Mouse (Mus musculus) cerebellum, adult 11 months (tissue): Measurements from ENCODE around the gene Erbin.

Experiments
- DNase-seq: peaks from one replicate; pipeline ENCODE4 v3.0.0; 2022

Gene Erbin

GRCm38 (mm10) chr13:103920261-103920932 is at the start of gene Erbin:
Gene Erbin, minus strand, starts transcription at chr13:103920514.
- peak; percentile 15 for DNase-seq

DNA sequence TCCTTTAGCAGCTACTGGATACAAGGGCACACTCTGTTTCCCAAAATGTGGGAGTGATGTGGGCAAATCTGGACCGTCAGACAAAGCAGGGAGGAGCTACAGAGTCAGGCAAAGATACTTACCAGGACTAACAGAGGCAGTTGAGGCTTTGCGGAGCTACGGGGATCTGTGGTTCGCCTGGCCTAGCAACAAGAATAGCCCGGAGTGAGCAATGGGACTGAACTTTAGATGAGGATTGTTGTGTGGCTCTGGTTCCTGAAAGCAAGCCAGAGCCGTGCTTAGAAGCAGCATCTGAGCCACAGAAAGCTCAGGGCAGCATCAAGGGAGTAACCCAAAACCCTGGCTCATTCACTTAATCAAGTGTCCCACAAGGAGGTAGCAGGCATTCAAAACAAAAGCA is 49.6 kb upstream of the Erbin start:
- DNase-seq: no peak

GRCm38 (mm10) chr13:103967987-103968386 is 47.7 kb upstream of the Erbin start:
- DNase-seq: no peak

DNA sequence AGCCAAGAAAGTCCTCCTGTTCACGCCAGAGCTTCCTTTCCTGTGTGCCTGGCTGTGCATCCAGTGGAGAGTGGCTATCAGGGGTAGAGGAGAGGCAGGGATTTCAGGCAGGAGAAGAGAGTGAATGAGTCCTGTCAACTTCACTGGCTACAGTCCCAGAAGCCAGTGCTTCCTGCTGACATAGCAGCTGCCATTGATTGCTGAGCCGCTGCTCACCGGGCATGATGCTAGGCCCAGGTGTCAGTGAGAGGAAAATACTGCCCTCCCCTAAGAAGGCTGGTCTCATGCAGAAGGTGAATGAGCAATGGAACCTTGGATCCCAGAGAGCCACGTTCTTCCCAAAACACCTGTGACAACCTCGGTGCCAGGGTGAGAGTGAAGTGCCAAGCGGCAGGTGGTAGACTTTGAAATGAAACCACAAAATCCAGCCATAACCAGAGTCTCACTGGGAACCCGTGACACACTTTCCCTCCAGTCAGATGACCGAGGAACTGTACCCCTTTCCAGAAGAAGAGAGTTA is 46.4 kb upstream of the Erbin start:
- peak; percentile 27 for DNase-seq

DNA sequence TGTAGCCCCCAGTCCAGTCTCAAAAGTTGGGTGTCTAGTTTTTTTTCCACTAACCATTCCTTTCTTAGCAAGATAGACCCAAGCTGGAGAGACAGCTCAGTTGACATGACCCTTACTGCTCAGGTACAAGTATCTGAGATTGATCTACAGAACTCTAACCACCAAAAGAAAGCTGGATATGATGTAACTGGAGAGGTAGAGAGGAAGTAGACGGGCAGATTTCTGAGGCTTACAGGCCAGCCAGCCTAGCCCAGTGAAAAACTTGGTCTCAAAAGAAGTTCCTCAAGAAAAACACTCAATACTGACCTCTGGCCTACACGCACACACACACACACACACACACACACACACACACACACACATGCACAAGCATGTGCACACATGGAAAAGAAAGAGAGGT is 44.9 kb upstream of the Erbin start:
- DNase-seq: no peak

DNA sequence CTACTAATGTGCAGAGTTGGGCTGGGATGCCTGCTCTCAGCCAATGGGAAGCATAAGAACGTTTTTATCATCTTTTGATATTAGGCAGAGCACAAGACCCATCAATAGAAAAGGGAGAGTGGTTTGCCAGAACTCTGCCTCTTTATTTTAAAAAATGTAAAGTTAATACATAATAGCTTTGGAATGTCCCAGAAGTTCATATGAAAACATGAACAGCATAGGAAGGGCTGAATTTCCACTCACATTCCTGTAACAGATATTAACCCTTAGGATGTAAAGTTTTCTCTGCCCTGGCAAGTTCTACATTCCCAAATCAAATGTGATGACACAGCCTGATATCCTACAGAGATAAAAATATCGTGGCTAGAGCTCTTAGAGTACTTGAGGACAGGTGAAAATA is 42.8 kb upstream of the Erbin start:
- DNase-seq: no peak

GRCm38 (mm10) chr13:103959841-103960240 is 39.5 kb upstream of the Erbin start:
- DNase-seq: no peak

DNA sequence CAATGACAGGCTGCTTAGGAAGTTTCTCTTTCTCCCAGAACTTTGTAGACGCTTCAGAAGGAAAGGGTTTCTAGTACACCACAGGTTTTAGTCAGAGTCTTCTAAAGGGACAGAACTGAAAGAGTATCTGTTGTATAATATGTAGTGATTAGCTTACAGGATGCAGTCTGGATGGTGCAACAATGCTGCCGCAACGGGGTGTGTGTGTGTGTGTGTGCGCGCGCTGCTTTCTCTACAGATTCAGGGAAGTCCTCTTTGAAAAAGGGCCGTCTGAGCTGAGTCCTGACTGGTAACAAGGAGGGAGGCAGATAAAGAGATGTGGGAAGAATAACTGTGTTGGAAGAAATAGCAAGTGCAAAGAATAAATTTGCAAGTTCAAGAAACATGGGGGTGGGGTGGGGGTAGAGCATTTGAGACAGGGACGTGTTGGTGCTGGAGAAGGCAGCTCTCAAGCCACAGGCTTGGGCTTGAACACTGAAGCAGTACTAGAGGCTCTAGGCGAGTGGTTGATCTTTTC is 38.4 kb upstream of the Erbin start:
- no peak for DNase-seq

- DNase-seq: no peak
These were observed 37.0 kb upstream of the Erbin start for GRCm38 (mm10) chr13:103957175-103957940.

- DNase-seq: no peak
These were observed 35.3 kb upstream of the Erbin start for GRCm38 (mm10) chr13:103955652-103956051.

GRCm38 (mm10) chr13:103951393-103951792 is 31.1 kb upstream of the Erbin start:
- DNase-seq: no peak

DNA sequence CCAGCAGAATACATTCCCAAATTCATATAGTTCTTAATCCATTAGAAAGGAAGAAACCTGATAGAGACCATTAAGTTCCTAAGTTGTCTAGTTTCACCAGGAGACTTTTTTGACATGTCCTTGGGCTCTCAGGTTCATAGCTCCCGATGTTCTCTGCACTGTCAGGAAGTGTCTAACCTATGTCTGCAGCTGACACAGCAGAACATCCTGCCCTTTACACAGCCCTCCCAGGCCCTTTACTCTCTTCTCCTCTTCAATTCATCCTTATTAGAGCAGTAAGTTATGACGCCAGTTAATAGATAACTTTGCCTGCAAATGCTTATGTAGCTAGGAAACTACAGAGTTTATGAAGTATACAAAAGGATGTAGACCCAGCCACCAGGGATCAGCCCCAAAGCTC is 20.5 kb upstream of the Erbin start:
- no peak for DNase-seq

DNA sequence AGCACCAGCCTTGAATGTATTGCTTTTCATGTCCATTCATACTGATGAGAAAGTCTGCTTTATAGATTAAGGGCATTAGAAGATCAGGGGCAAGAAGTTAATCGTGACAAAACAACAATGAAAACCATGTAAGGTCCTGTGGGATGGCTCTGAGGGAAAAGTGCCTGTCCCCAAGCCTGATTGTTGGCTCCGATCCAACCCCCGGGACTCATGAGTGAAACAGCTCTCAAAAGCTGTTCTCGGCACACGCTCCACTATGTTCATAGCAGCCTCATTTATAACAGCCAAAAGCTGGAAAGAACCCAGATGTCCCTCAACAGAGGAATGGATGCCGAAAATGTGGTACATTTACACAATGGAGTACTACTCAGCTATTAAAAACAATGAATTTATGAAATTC is 4.3 kb upstream of the Erbin start:
- DNase-seq: no peak

DNA sequence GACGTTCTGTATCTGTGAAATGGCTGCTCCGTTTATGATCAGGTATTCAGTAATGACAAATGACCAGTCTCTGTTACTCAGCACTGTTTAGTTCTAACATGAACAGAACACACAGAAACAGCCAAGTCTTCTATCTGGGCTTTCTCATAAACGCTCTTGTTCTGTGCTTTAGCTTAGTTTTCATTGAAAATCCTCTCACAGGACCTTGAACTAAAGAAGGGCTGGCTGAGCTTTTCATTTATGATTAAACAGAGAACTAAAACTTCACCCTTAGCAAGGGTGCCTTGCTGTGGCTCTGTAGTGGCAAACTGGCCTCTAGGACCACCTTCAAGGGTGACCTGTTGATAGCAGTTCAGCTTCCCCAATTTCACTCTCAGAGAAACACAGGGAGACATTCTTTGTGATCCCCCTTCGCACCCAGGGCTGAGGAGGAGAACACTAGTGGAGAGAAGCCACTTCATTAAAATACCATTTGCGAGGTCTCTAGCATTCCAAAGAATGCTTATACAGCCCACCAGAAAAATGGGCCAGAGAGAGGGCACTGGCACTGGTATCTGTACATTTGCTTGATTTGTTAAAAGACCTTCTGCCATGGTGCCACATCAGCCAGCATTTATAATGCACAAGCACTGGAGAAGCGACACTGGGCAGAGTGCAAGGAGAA is 3.2 kb upstream of the Erbin start:
- DNase-seq: no peak

DNA sequence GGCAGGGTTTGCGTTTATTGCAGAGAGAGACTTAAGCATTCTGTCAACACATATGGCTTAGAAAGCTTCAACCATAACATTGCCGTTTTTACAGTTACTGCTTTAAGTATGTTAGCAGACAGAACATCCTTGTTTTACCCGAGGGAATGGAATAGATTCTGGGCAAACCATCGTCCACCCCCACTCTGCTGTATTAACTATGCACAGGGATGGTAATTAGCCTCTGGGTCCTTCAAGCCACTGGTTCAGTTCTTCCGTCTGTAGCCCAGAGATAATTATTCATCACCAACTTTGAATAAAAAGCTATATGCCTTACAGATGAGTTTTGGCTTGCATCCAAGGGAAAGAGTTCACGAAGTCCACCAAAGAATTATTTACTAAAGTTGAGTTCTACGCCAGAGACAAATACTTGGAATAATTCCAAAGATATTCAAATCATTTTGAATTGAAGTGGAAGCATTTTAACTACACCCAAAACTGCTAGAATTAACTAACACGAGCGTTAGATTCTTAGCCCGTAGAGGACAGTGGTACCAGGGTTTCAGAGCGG is 1.6 kb upstream of the Erbin start:
- DNase-seq: peak; percentile 5

- DNase-seq: peak; percentile 32
These were observed 868 bp upstream of the Erbin start for GRCm38 (mm10) chr13:103920933-103921830.

DNA sequence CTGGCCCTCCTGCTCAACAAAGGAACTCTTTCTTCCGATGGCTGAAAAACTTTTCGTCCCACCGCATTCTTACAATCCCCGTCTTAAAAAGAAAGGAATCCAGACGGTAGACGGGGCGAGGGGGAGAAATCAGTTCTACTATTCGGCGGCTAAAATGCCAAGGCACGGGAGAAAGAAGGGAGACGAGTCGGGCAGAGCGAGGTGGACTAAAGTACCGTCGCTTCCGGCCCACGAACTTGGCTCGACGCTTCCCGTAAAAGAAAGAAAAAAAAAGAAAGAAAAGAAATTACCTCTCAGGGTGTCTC is 406 bp downstream of the Erbin start:
- DNase-seq: no peak

DNA sequence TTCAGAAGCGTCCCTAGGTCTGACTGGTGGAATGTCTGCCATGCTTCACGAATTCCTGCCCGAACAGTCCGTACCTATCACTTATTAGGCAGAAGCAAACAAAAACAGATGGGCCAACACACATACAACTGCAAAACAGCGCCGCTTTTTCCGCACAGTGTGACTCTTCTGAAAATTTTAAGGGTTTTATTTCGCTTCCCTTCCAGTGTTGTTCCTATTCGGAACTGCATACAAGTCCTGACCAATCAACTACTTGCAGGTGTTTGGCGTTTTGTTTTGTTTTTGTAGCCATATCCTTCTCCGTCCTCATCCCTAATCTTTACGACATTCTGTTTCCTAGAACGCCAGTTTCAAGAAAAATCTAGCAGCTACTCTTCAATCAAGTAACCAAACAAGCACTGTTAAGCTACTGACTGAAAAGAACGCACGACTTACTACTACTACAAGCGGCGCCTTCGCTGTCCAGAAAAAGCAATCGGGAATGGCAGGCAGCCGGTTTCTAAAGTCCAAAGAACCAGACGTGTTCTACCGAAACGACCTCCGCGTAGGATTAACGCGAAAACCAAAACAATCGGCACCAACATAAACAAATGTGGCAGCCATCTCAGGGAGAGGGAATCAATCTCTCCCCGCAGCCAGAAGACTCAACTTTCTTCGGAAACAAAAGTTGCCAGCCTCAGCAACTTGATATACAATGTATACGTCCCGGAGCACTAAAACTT is 919 bp downstream of the Erbin start:
- no peak for DNase-seq

- no peak for DNase-seq
These were observed 1.9 kb downstream of the Erbin start for GRCm38 (mm10) chr13:103918432-103918831.

DNA sequence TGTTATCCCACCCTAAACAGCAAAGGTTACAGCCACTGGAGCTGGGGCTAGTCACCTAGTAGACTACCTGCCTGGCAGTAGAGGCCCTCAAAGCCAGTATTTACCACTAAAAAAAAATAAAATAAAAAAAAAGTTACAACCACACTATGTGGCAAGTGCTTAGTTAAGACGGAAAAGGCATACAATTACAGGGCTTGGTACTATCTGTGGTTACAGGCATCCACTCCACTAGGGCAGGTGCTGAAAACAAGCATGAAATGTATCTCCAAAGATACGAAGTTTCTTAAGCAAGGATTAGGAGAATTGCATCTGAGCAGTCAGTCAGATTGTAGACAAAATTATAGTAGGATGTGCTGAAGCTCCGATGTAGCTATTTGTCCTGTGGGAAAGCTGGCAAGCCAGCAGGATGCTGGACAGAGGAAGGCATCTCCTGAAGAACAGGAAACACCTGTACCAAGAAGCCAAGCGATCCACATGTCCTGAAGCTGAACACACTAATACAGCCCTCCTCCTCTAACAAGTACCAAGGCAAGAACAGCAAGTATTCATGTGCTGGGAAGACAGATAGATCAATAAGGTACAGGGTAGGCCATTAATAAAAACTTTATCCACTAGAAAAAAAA is 6.1 kb downstream of the Erbin start:
- no peak for DNase-seq

GRCm38 (mm10) chr13:103912351-103912750 is 8.0 kb downstream of the Erbin start:
- no peak for DNase-seq
